Mouse (Mus musculus) forelimb bud, embryonic 11.5 days (tissue): Measurements from ENCODE around the gene Wdr18.

Source experiments
- DNase-seq: peaks from one replicate; pipeline ENCODE4 v3.0.0-alpha.2; 2012; ENCODE audit warnings: low read depth, low spot score

The Wdr18 gene

DNA sequence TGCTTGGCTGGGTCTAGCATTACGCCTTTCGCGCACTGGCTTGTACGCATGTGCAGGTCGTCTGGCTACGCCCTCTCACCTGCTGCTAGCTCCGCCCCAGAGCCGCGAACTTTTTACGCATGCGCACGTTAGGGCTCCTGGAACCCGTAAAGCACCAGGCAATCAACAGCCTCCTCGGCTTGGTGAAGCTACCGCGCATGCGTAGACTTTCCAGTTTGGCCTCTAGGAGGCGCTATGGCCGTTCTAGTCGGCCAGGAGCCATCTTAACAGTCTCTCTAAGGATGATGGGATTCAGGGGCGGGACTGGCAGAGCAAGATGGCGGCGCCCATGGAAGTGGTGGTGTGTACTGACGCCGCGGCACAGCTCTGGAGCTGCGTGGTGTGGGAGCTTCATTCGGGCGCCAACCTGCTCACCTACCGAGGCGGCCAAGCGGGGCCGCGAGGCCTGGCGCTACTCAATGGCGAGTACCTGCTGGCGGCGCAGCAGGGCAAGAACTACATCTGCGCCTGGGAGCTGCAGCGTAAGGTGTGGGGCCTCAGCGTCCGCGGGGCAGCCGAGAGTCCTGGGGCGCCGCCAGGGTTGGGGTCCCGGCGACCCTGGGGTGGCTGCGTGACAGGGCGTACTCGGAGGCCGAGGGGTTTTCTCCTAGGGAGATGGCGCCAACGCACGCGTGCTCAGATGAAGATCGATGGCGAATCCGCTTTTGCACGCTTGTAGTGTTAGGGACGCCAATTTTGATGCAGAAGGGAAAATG, at the start of gene Wdr18:
Wdr18 (plus strand) TSS at position 306 of the 755 bp plus-strand sequence.
- DNase-seq = peak; percentile 100

DNA sequence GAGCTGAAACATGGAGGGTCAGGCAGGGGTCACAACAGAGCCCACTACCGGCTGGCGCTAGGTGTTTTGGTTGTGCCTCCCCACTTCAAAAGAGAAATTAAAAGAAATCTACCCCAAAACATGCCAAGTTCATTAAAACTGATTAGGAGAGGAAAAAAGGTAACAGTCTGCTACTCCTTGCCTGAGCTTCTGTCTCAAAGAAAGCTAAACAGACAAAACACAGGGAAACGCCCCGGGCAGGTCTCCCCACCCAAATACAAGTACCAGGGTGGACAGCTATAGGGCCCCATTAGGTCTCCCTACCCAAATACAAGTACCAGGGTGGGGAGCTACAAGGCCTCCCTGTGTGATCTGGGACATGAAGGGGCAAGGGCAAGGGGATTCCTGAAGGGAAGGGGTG, 49.4 kb upstream of the Wdr18 start, which contains the start of gene Gm26602:
Gm26602 (plus strand) TSS at position 301 of the 400 bp plus-strand sequence.
- DNase-seq = no peak

DNA sequence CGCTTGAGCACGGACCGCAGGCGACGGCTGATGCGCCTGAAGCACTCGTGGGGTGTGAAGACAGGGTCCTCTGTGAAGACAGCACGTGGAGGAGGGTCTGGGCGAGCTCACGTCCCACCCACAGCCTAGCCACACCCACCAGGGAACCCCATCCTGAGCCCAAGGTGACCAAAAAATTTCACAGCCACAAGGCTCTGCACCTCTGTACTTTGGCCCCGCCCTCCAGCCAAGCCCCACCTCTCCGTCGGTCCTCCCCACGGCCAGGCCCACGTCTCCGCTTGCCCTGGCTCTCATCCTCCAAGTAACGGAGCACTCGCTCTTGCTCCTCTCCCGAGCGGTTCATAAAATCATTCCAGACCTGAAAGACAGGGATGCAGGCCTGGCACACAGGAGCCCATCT, 47.5 kb upstream of the Wdr18 start:
- no peak for DNase-seq

DNA sequence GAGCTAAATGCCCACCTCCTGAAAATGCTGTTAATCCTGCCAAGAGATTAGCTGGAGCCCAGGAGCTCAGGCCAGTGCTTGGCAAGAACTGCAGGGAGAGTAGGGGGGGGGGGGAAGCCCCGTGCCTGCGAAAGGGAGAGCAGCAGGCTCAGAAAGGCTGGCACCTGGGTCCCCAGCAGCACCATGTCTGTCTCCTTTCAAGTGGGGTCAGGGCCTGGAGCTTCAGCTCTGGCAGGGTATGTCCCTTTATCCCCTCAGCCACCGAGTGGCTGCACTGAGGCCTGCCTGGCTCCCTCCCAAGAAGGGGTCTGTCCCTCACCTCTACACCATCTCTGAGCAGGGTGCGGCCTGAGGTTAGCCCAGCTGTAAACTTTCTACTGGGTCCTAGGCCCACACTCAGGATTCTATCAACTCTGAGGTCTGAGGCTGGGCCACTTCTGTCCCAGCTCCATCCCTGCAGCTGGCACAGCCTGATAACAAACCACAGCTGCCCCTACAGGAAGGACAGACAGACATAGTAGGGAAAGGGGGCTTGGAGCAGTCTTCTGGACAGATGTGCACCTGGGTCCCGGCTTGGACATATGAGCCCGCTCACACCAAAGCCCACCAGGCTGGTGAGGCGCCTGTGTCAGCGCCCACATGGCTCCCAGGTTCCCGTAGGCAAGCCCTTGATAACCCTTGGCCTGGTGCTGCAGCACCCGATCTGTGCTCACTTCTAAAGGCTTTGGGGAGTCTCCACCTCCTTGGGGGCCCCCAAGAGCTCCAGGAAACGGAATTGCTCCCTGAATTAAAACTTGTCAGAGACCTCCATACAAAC, 45.6 kb upstream of the Wdr18 start:
- no peak for DNase-seq

DNA sequence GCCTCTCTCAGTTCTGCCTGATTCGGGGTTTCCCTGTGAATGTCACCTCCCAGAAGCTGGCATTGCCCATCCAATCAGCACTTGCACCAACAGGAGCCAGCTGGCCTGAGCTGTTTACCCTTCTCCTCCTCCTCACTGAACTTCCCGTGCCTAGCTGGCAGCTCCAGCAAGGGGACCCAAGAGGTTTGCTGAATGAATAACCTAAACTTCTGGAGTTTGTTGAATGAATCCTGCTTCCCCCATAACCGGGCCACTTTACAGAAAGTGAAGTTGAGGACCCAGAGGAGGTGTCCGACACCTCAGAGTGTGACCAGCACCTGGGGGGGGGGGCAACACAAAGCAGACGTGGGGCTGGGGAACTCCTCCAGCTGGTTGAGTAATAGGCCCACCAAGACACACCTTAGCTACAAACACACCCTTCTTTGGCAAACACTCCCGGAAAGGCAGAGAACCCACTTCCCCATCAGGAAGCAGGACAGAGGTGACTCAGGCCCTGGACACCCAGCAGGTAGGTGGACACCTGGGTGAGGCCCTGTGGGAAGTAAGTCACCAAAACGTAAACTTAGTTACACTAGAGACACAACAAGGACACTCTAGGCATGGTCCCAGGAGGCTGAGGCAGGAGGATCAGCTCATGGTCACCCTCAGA, 44.9 kb upstream of the Wdr18 start:
- no peak for DNase-seq

DNA sequence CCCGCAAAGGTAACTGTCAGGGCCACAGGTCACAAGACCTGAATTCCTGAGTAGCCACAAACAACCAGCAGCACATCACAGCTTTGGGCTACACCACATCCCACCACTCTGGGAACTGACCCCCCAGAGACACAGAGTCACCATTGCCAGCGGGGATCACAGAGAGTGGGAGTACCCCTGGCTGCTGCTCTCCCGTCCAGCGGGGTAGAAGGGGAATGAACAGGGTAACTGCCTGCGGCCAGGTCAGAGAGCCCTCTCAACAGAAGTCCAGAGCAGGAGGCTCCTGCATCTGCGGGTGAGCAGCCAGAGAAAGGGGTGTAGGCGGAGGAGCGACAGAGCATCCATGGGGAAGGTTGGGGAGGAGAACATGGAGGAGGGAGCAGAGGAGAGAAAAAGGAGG, 43.9 kb upstream of the Wdr18 start:
- DNase-seq = no peak

DNA sequence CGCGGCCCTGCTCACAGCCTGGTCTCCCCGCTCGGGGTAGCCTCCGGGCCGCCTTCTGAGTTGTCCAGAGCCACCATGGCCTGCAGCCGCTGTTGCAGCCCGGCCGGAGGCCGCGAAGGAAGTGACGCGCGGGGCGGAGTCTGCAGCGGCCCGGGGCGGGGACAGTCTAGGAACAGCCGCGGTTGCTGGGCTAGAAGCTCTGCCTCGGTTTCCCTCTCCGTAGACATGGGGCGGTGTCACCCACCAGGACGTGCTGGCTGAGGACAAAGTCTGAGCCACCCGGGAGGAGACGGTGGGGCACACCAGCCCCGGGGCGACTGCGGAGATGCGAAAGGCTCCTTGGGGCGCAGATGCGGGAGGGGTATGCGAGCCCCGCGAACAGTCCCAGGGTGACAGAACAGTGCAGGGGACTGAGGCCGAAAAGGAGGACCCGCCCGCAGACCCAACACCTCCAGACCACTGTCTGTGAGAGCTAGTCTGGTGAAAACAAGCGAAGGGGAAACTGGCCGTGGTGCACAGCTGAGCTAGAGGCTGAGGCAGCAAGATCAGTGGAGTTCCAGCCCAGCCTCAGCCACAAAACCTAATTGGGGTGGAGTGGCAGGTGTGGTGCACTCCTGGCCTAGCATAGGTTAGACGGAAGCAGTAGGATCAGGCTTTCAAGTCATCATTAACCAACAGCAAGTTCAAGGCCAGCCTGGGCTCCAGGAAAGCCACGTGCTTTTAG, 43.0 kb upstream of the Wdr18 start, which contains the start of gene Kiss1r:
Kiss1r (plus strand) TSS at position 164 of the 724 bp plus-strand sequence.
- DNase-seq = peak; percentile 56

DNA sequence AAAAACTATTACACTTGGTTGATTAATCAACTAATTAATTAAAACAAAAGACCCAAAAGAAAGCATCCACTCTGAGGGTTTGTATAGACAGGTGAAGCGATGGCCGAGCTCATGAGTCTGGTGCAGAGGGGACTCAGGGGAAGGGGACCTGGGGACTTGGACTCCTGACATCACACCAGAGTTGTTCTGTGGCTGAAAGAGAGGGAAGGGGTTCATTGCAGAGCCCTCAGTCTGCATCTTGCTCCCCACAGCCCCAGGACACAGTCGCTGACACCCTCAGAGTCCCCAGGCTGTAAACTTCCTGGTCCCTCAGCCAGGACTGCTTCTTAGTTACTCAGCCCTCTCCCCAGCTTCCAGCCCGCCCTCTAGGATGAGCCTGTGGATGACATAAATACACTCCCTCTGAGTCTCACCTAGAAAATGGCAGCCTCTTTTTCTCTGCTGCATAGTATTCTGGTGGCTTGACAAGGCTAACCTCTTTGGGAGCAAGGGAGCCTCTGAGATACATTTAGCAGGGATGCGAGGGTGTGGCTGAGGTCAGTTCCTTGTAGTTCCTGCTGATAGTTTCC, 42.3 kb upstream of the Wdr18 start:
- no peak for DNase-seq

DNA sequence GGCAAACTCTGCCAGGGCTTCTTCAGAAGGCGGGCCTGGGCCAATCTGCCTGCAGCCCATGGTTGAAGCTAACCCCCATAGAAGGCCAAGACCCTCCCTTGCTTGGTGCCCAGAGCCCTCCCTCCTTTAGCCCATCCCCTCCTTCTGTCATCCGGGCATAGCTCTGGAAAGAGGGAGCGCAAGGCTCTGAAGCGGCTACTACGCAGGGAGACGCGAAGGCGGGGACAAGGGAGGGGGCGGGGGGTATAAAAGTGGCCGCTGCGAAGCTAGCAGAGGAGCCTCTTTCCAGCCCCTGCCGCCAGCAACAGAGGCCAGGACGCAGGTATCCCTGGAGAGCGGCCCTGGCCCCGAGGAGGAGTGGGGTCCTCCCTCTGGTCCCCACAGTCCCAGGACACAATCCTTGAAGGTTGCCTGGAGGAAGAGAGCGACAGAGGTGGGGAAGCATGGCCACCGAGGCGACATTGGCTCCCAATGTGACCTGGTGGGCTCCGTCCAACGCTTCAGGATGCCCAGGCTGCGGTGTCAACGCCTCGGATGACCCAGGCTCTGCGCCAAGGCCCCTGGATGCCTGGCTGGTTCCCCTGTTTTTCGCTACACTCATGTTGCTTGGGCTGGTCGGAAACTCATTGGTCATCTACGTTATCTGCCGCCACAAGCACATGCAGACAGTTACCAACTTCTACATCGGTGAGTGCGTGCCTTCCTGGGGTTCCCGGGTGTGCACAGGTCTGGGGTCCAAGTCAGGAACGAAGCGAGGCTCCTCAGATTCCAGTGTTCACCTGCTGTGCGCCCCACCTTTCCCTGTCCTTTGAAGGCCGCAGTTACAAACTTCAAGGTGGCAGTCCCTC, 41.5 kb upstream of the Wdr18 start:
- DNase-seq = no peak

DNA sequence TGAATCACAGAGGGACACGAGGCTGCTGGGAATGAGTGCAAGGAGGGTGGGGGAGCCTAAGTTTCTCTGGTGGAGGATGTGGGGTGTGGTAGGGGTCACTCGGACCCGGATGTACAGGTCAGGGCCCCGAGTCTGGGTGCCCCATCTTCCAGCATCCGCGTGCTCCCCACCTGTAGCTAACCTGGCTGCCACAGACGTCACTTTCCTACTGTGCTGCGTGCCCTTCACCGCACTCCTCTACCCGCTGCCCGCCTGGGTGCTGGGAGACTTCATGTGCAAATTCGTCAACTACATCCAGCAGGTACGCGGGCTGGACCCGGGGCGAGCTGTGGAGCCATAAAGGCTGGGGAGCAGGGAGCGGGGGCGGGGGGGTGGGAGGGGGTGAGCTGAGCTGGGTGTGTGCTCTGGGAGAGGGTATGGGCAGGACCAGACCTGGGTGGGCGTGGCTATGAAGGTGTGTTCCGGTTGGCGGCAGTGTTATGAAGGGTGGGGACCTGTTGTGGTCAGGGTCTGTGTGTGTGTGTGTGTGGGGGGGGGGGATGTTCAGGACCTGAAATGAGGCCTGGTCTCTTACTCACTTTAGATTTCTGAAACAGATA, 40.6 kb upstream of the Wdr18 start:
- no peak for DNase-seq

DNA sequence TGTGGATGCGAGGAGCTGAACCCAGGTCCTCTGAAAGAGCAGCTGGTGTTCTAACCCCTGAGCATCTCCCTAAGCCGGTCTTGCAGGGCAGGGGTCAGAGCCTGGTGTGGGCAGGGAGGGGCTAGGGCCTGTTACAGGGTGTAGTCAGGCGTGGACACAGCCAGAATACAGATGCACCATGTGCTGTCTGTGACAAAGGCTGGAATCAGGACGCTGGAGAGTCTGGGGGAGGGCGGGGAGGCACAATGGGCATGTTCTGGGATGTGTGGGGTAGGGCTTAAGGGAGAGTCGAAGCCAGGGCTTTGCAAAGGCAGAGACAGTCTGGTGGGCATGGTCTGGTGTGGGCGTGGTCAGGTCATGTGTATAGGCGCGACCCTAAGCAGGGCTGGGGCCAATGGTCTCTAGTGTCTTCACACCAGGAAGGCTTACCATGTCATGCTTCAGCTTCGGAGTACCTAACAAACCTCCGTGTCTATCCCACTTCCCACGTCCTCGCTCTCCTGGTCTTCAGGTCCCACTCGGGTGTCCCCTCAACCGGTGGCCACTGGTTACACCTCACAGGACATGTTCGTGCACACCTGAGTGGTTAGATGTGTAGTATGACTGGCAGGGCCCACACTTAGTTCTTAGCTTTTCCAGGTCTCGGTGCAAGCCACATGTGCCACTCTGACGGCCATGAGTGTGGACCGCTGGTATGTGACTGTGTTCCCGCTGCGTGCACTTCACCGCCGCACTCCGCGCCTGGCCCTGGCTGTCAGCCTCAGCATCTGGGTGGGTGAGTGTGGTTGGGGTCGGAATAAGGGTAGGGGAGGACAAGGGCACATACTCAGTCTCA, 39.7 kb upstream of the Wdr18 start:
- no peak for DNase-seq

DNA sequence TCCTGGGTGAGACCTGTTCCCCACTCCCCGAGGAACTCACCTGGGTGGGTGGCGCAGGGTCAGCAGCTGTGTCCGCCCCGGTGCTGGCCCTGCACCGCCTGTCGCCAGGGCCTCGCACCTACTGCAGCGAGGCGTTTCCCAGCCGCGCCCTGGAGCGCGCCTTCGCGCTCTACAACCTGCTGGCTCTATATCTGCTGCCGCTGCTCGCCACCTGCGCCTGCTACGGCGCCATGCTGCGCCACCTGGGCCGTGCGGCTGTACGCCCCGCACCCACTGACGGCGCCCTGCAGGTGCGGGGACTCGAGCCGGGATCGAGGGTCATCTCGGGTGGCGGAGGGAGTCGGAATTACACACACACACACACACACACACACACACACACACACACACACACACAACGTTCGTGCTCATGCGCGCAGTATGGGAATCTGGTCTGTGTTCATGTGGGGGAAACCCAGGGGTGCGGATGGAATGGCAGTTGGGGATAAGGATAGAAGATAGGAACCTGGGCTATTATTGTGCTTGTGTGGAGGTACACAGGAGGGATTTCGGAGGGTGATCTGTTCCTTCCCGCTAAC, 38.9 kb upstream of the Wdr18 start, which contains the start of gene R3hdm4:
R3hdm4 (minus strand) TSS at position 251 of the 578 bp plus-strand sequence.
- DNase-seq = no peak

DNA sequence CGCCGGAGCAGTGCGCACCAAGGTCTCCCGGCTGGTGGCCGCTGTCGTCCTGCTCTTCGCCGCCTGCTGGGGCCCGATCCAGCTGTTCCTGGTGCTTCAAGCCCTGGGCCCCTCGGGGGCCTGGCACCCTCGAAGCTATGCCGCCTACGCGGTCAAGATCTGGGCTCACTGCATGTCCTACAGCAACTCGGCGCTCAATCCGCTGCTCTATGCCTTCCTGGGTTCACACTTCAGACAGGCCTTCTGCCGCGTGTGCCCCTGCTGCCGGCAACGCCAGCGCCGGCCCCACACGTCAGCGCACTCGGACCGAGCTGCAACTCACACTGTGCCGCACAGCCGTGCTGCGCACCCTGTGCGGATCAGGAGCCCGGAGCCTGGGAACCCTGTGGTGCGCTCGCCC, 38.4 kb upstream of the Wdr18 start:
- no peak for DNase-seq

DNA sequence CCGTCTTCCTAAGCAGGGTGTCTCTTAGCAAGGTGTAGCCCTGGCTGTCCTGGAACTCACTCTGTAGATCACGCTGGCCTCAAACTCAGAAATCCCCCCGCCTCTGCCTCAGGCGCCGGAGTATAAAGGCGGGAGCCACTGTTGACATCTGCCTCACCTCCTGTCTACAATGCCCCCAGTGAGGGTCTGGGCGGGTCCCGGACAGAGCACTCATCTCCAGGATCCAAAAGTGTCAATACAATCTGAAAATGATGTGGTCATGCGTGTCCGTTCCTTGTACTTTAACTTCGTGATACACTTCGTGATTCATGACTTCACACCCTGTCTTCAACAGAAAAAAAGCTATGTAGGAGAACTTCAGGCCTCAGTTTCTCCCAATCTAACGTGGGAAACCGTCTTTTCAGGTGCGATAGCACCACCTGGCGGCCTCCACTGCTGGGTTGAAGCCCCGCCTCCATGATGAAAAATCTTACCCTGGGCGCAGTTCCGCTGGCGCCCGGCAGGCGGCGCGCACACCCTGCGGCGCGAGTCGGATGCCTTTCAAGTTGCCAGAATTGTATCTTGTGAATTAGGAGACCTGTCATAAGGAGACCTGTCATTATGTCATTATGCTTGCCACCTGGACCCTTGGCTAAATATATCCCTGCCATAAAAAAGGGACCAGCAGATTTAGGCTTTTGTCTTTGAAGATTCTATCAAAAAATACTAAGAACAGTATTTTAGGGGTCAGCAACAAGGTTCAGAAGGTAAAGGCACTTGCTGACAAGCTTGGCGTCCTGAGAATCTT, 34.8 kb upstream of the Wdr18 start:
- peak; percentile 88 for DNase-seq

DNA sequence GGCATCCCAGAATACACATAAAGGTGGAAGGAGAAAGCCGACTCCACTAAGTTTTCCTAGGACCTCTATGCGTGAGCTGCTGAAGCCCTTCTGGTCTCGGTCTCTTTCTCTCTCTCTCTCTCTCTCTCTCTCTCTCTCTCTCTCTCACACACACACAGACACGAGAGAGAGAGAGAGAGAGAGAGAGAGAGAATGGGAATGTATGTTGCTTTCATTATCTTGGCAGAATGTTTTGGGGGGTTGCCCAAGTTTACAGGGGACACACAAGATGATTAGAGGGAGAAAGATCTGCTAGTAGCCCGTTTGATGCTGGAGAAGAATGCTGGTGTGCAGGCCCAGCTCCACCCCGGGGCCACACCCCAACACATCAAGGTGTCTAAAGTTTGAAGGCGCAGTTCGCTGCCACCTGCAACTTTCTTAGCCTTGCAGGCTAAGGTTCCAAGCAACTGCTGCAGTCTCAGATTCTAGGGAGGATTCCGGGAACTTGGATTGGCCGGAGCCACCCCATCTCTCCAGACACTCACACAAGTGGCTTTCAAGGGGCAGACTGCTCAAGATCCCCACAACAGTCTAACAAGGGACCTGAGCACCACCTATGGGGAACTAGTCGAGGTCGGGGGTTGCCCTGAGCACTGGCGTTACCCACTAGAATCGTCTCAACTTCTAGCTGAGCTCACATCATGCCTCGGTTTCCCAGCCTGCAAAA, 34.0 kb upstream of the Wdr18 start:
- no peak for DNase-seq

DNA sequence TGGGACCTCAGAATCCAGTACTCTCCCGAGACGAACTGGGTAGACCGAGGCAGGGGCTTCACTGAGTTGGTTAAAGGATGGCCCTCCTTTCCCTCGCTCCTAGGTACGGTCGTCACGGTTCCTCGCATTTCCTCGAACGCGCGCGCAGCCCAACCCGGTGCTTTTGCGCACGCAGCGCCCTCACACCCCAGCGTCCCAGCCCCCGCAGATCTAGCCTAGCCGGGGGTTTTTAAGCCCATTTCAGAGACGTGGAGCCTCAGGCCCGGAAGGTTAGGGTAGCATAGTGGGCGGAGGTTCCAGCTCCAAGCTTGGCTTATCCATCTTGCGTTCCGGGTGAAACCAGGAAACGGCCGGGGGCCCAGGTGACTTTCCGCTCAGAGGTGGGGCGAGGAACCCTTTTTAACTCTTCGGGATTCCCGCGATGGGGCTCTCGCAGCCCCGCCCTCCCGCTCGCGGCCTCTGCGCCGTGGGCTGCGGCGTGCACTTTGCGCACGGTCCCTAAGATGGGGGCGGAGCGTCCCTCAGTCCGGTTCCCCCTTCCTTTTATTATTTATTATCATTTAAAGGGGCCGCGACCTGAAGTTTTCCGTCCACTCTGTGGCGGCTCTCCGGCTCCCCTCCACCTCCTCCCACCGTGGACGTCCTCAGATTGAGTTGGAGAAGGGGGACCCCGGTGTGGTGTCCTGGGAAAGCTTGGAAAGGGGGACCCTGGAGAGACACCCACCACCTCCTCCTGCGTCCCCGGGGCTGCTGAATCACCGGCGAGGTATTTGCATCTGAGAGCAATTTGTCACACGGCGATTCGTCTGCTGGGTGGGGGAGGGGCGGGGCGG, 33.2 kb upstream of the Wdr18 start, which contains the start of gene Arid3a:
Arid3a (plus strand) TSS at position 553 of the 833 bp plus-strand sequence.
- DNase-seq = peak; percentile 95
